Mouse (Mus musculus): ENCODE measurements around the gene Rsph6a. TPM values are rescaled to one million over a fixed set of nuclear protein-coding genes. Genes with fewer than 3 reads are reported as not detected.
A peak's percentile ranks its signal among the peaks of the same experiment; 100 is the strongest.

Rsph6a gene
- polyA plus RNA-seq, 1 experiment: 0.04 TPM

DNA sequence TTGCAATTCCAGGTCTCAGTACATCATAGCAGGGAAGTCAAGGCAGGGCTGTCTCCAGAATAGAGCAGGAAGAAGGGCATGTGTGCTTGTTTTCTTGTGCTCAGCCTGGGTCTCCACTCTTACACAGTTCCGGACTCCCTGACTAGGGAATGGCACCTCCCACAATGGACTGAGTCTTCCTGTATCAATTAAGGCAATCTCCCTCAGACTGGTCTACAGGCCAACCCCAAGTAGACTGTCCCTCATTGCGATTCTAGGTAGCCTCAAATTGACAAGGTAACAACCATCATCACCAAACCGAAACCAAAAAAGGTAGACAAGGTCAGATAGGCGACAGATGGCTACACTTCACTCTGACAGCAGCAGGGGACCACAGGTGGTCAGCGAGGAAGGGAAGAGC, 20.7 kb downstream of the Rsph6a start:
- no peaks in the 10 kb centered on the region for H3K36me3 ChIP-seq (ENCODE audit: control insufficient read depth, insufficient read depth)
- peak overlapping the region; percentile 49 for H3K4me3 ChIP-seq
- no peak for TF ChIP-seq USF1 (IDR thresholded peaks at IDR 0.05; ENCODE audit: low read depth)
- no peak for TF ChIP-seq TCF3 (IDR thresholded peaks at IDR 0.05; ENCODE audit: insufficient read length, low read depth)
- TF ChIP-seq E2F4 (IDR thresholded peaks at IDR 0.05; ENCODE audit: insufficient read depth): no peak
- TF ChIP-seq POLR2AphosphoS2 (IDR thresholded peaks at IDR 0.05; ENCODE audit: insufficient read length, low read depth): no peak
- TF ChIP-seq MYOG (IDR thresholded peaks at IDR 0.05; ENCODE audit: control insufficient read depth in 1 of 3, insufficient read depth in 1 of 3, insufficient read length in 2 of 3, low read depth in 2 of 3): no peak
- no peak for TF ChIP-seq MAX (IDR thresholded peaks at IDR 0.05; ENCODE audit: low read depth)
- no peak for TF ChIP-seq SRF (IDR thresholded peaks at IDR 0.05; ENCODE audit: control insufficient read depth, insufficient read length, low read depth)
- TF ChIP-seq REST (IDR thresholded peaks at IDR 0.05; ENCODE audit: insufficient read depth, insufficient read length): no peak
- TF ChIP-seq POLR2A (IDR thresholded peaks at IDR 0.05; ENCODE audit: insufficient read length, low read depth): no peak
- TF ChIP-seq CEBPB (IDR thresholded peaks at IDR 0.05; ENCODE audit: insufficient read depth, poor library complexity, severe bottlenecking): no peak
- no peak for TF ChIP-seq MYOD1 (IDR thresholded peaks at IDR 0.05; ENCODE audit: control insufficient read depth in 1 of 3, insufficient read length in 2 of 3, low read depth in 2 of 3)
- no peak for TF ChIP-seq TCF12 (IDR thresholded peaks at IDR 0.05; ENCODE audit: insufficient read depth, poor library complexity, severe bottlenecking)
- peak overlapping the region; percentile 62 for H3ac ChIP-seq (ENCODE audit: control insufficient read depth, insufficient read length)
- no peaks in the 10 kb centered on the region for H3K27me3 ChIP-seq (ENCODE audit: control insufficient read depth, insufficient read depth, insufficient read length)
- peaks cover 31% of the 10 kb centered on the region for H3K79me2 ChIP-seq (ENCODE audit: control insufficient read depth, insufficient read depth)
- peak overlapping the region; percentile 85 for H3K4me2 ChIP-seq (ENCODE audit: low read depth)

- no peaks in the 10 kb centered on the region for H3K36me3 ChIP-seq (ENCODE audit: control insufficient read depth, insufficient read depth)
- H3K79me2 ChIP-seq (ENCODE audit: control insufficient read depth, insufficient read depth): peaks cover 31% of the 10 kb centered on the region
- H3K27me3 ChIP-seq (ENCODE audit: control insufficient read depth, insufficient read depth, insufficient read length): no peaks in the 10 kb centered on the region
- peak within 1 kb of the TSS; percentile 62 for H3ac ChIP-seq (ENCODE audit: control insufficient read depth, insufficient read length)
- no peak for TF ChIP-seq POLR2AphosphoS2 (IDR thresholded peaks at IDR 0.05; ENCODE audit: insufficient read length, low read depth)
- TF ChIP-seq POLR2A (IDR thresholded peaks at IDR 0.05; ENCODE audit: insufficient read length, low read depth): peak; percentile 35
- peak within 1 kb of the TSS; percentile 93 for H3K4me2 ChIP-seq (ENCODE audit: low read depth)
- H3K4me3 ChIP-seq: peak within 1 kb of the TSS; percentile 49
These were observed 21.5 kb downstream of the Rsph6a start, which contains the start of gene Dmwd for GRCm38 (mm10) chr7:19075723-19076585. Gene Dmwd (plus strand): TSS chr7:19076227.

DNA sequence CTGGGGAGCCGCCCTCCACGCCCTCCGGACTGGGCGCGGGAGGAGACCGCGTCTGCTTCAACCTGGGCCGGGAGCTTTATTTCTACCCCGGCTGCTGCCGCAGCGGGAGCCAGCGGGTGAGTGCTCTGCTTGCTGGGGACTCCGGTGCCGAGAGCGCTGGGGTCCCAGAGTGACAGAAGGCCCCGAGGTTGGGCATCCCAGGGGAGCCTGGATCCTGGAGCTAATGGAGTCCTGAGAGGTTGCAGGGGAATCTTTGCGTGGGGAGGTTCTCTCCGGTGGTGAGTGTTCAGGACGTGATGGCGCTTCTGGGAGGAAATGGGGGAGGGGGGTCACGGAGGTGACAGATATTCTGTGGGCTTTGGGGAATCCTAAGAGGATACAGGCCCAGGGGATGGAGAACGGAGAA, 22.1 kb downstream of the Rsph6a start:
- Histone ChIP-seq H3K79me2 (ENCODE audit: control insufficient read depth, insufficient read depth) (peaks cover 38% of the 10 kb centered on the region), H3K4me2 (ENCODE audit: low read depth) (peak overlapping the region; percentile 93), H3K4me3 (peak overlapping the region; percentile 49), H3K36me3 (ENCODE audit: control insufficient read depth, insufficient read depth) (no peaks in the 10 kb centered on the region), H3K27me3 (ENCODE audit: control insufficient read depth, insufficient read depth, insufficient read length) (no peaks in the 10 kb centered on the region), H3ac (ENCODE audit: control insufficient read depth, insufficient read length) (peak overlapping the region; percentile 62)
- TF ChIP-seq TCF3 (IDR thresholded peaks at IDR 0.05; ENCODE audit: insufficient read length, low read depth): no peak
- TF ChIP-seq POLR2AphosphoS2 (IDR thresholded peaks at IDR 0.05; ENCODE audit: insufficient read length, low read depth): no peak
- TF ChIP-seq MAX (IDR thresholded peaks at IDR 0.05; ENCODE audit: low read depth): no peak
- TF ChIP-seq USF1 (IDR thresholded peaks at IDR 0.05; ENCODE audit: low read depth): no peak
- TF ChIP-seq CEBPB (IDR thresholded peaks at IDR 0.05; ENCODE audit: insufficient read depth, poor library complexity, severe bottlenecking): no peak
- no peak for TF ChIP-seq MYOG (IDR thresholded peaks at IDR 0.05; ENCODE audit: control insufficient read depth in 1 of 3, insufficient read depth in 1 of 3, insufficient read length in 2 of 3, low read depth in 2 of 3)
- no peak for TF ChIP-seq MYOD1 (IDR thresholded peaks at IDR 0.05; ENCODE audit: control insufficient read depth in 1 of 3, insufficient read length in 2 of 3, low read depth in 2 of 3)
- TF ChIP-seq REST (IDR thresholded peaks at IDR 0.05; ENCODE audit: insufficient read depth, insufficient read length): no peak
- TF ChIP-seq POLR2A (IDR thresholded peaks at IDR 0.05; ENCODE audit: insufficient read length, low read depth): no peak

- peaks cover 41% of the 10 kb centered on the region for H3K79me2 ChIP-seq (ENCODE audit: control insufficient read depth, insufficient read depth)
- no peaks in the 10 kb centered on the region for H3K27me3 ChIP-seq (ENCODE audit: control insufficient read depth, insufficient read depth, insufficient read length)
- H3ac ChIP-seq (ENCODE audit: control insufficient read depth, insufficient read length): no peak overlapping the region
- H3K36me3 ChIP-seq (ENCODE audit: control insufficient read depth, insufficient read depth): no peaks in the 10 kb centered on the region
- H3K4me2 ChIP-seq (ENCODE audit: low read depth): peak overlapping the region; percentile 93
- H3K4me3 ChIP-seq: peak overlapping the region; percentile 49
- no peak for TF ChIP-seq MYOD1 (IDR thresholded peaks at IDR 0.05; ENCODE audit: control insufficient read depth in 1 of 3, insufficient read length in 2 of 3, low read depth in 2 of 3)
- no peak for TF ChIP-seq E2F4 (IDR thresholded peaks at IDR 0.05; ENCODE audit: insufficient read depth)
- TF ChIP-seq MYOG (IDR thresholded peaks at IDR 0.05; ENCODE audit: control insufficient read depth in 1 of 3, insufficient read depth in 1 of 3, insufficient read length in 2 of 3, low read depth in 2 of 3): no peak
- TF ChIP-seq TCF3 (IDR thresholded peaks at IDR 0.05; ENCODE audit: insufficient read length, low read depth): no peak
- TF ChIP-seq CEBPB (IDR thresholded peaks at IDR 0.05; ENCODE audit: insufficient read depth, poor library complexity, severe bottlenecking): no peak
- no peak for TF ChIP-seq POLR2AphosphoS2 (IDR thresholded peaks at IDR 0.05; ENCODE audit: insufficient read length, low read depth)
These were observed 23.3 kb downstream of the Rsph6a start for GRCm38 (mm10) chr7:19077761-19078160.

GRCm38 (mm10) chr7:19078732-19079131, 24.2 kb downstream of the Rsph6a start:
- Histone ChIP-seq H3K27me3 (ENCODE audit: control insufficient read depth, insufficient read depth, insufficient read length) (no peaks in the 10 kb centered on the region), H3K79me2 (ENCODE audit: control insufficient read depth, insufficient read depth) (peaks cover 41% of the 10 kb centered on the region), H3ac (ENCODE audit: control insufficient read depth, insufficient read length) (no peak overlapping the region), H3K36me3 (ENCODE audit: control insufficient read depth, insufficient read depth) (no peaks in the 10 kb centered on the region), H3K4me2 (ENCODE audit: low read depth) (no peak overlapping the region), H3K4me3 (no peak overlapping the region)
- TF ChIP-seq POLR2A (IDR thresholded peaks at IDR 0.05; ENCODE audit: insufficient read length, low read depth) (no peak), POLR2AphosphoS2 (IDR thresholded peaks at IDR 0.05; ENCODE audit: insufficient read length, low read depth) (no peak), REST (IDR thresholded peaks at IDR 0.05; ENCODE audit: insufficient read depth, insufficient read length) (no peak), CEBPB (IDR thresholded peaks at IDR 0.05; ENCODE audit: insufficient read depth, poor library complexity, severe bottlenecking) (no peak), TCF12 (IDR thresholded peaks at IDR 0.05; ENCODE audit: insufficient read depth, poor library complexity, severe bottlenecking) (no peak), E2F4 (IDR thresholded peaks at IDR 0.05; ENCODE audit: insufficient read depth) (no peak), SRF (IDR thresholded peaks at IDR 0.05; ENCODE audit: control insufficient read depth, insufficient read length, low read depth) (no peak), MYOD1 (IDR thresholded peaks at IDR 0.05; ENCODE audit: control insufficient read depth in 1 of 3, insufficient read length in 2 of 3, low read depth in 2 of 3) (no peak), USF1 (IDR thresholded peaks at IDR 0.05; ENCODE audit: low read depth) (no peak), TCF3 (IDR thresholded peaks at IDR 0.05; ENCODE audit: insufficient read length, low read depth) (no peak), MYOG (IDR thresholded peaks at IDR 0.05; ENCODE audit: control insufficient read depth in 1 of 3, insufficient read depth in 1 of 3, insufficient read length in 2 of 3, low read depth in 2 of 3) (no peak), MAX (IDR thresholded peaks at IDR 0.05; ENCODE audit: low read depth) (no peak)
